Mouse (Mus musculus) megakaryocyte, embryonic 14.5 days (primary cell): ENCODE results near the gene Ppan.

Experiments used
- FLI1 ChIP-seq: IDR thresholded peaks from 2 replicates; pipeline ENCODE4 v1.6.1; 2012; ENCODE audit warnings: low read length, inconsistent platforms, mixed read lengths
- GATA1 ChIP-seq: IDR thresholded peaks from 3 replicates; pipeline ENCODE4 v1.6.1; 2012; ENCODE audit warnings: mixed read lengths, low read length, inconsistent platforms, borderline replicate concordance

GRCm38 (mm10) chr9:20873521-20873920 is 14.5 kb upstream of the Ppan start:
- TF ChIP-seq GATA1 (no peak), FLI1 (no peak)
